Mouse (Mus musculus) MEL (cell line): ENCODE data around the gene Tfap2c.

ENCODE experiments used
- BHLHE40 ChIP-seq: IDR thresholded peaks from 2 replicates; pipeline ENCODE4 v1.6.1; 2012; ENCODE audit warnings: low read depth, mild to moderate bottlenecking, inconsistent platforms, low read length, improper control_type of control experiment, borderline replicate concordance
- CTCF ChIP-seq, 3 experiments: IDR thresholded peaks in 2 of 3; conservative IDR thresholded peaks in 1 of 3; 2 replicates each; pipeline ENCODE4 v1.5.1; 2011 to 2012; ENCODE audit warnings: low read length in 3 of 3, low read depth in 2 of 3, mild to moderate bottlenecking in 2 of 3, improper control_type of control experiment in 1 of 3, inconsistent platforms in 1 of 3, mixed read lengths in 1 of 3, moderate library complexity in 1 of 3; ENCODE audit not compliant: control insufficient read depth in 1 of 3, insufficient read depth in 1 of 3, poor library complexity in 1 of 3, severe bottlenecking in 1 of 3
- EP300 ChIP-seq, 2 experiments: IDR thresholded peaks; 2 replicates each; pipeline ENCODE4 v1.6.1; 2011; ENCODE audit warnings: improper control_type of control experiment in 2 of 2, low read length in 2 of 2, low read depth in 1 of 2, mild to moderate bottlenecking in 1 of 2
- GATA1 ChIP-seq: IDR thresholded peaks from 2 replicates; pipeline ENCODE4 v1.6.1; 2011; ENCODE audit warnings: low read depth, low read length, improper control_type of control experiment
- MAX ChIP-seq: IDR thresholded peaks from 2 replicates; pipeline ENCODE4 v1.6.1; 2011; ENCODE audit warnings: low read length, improper control_type of control experiment
- MAZ ChIP-seq: IDR thresholded peaks from 2 replicates; pipeline ENCODE4 v1.6.1; 2012; ENCODE audit warnings: low read depth, mild to moderate bottlenecking, inconsistent platforms, low read length, improper control_type of control experiment
- MYC ChIP-seq: IDR thresholded peaks from 2 replicates; pipeline ENCODE4 v1.6.1; 2011; ENCODE audit warnings: low read depth, mild to moderate bottlenecking, low read length, improper control_type of control experiment, moderate library complexity
- POLR2A ChIP-seq, 2 experiments: IDR thresholded peaks; 2 replicates each; pipeline ENCODE4 v1.6.1; 2011 to 2012; ENCODE audit warnings: low read length in 2 of 2, mild to moderate bottlenecking in 2 of 2, control low read depth in 1 of 2, improper control_type of control experiment in 1 of 2, low read depth in 1 of 2, moderate library complexity in 1 of 2; ENCODE audit not compliant: control insufficient read depth in 1 of 2, insufficient read depth in 1 of 2, poor library complexity in 1 of 2
- TCF12 ChIP-seq: IDR thresholded peaks from 2 replicates; pipeline ENCODE4 v1.6.1; 2014; ENCODE audit warnings: low read depth, mild to moderate bottlenecking, inconsistent platforms, low read length, improper control_type of control experiment, moderate library complexity
- ZNF384 ChIP-seq: IDR thresholded peaks from 2 replicates; pipeline ENCODE4 v1.6.1; 2012; ENCODE audit warnings: low read depth, mild to moderate bottlenecking, inconsistent platforms, low read length, improper control_type of control experiment

DNA sequence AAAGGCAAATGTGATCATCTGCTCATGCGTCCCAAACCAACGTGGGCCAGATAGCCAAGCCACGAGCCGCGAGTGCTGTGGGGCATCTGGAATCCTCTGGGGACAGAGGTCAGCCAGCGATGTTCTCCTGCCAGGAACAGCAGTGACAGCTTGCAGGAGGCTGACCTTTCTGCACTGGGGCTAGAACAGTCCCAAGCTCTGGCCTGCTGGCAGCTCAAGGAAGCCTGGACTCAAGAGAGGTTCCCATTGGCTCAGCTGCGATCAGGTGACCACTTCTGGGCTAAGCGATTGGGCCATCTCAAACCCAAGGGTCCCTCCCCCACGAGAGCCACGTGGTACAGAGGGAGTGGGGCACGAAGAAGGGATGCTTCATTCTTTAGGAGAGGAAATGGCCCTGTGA is 58.3 kb downstream of the Tfap2c start:
- TF ChIP-seq MYC, result no peak
- TF ChIP-seq ZNF384, result no peak
- no peak for TF ChIP-seq POLR2A (IDR thresholded peaks at IDR 0.05; ENCODE audit: control insufficient read depth in 1 of 2, insufficient read depth in 1 of 2, low read depth in 1 of 2, low read length in 2 of 2, poor library complexity in 1 of 2)
- no peak for TF ChIP-seq GATA1
- TF ChIP-seq CTCF (IDR thresholded peaks at IDR 0.05 in 2 of 3, conservative IDR thresholded peaks at IDR 0.05 in 1 of 3; ENCODE audit: control insufficient read depth in 1 of 3, insufficient read depth in 1 of 3, low read depth in 2 of 3, low read length in 3 of 3, poor library complexity in 1 of 3, severe bottlenecking in 1 of 3), result no peak
- TF ChIP-seq MAZ, result no peak
- no peak for TF ChIP-seq BHLHE40
- TF ChIP-seq TCF12, result no peak
- TF ChIP-seq EP300 (IDR thresholded peaks at IDR 0.05; ENCODE audit: low read depth in 1 of 2, low read length in 2 of 2), result no peak
- TF ChIP-seq MAX, result no peak
